Mouse (Mus musculus) kidney, postnatal 25 days (tissue): ENCODE measurements around the gene Rpl18a.
A peak's percentile ranks its signal among the peaks of the same experiment; 100 is the strongest.

Source experiments
- DNase-seq, 2 experiments: peaks; one replicate each; pipeline ENCODE4 v3.0.0; 2021; ENCODE audit warnings: mixed read lengths in 2 of 2

The Rpl18a gene

DNA sequence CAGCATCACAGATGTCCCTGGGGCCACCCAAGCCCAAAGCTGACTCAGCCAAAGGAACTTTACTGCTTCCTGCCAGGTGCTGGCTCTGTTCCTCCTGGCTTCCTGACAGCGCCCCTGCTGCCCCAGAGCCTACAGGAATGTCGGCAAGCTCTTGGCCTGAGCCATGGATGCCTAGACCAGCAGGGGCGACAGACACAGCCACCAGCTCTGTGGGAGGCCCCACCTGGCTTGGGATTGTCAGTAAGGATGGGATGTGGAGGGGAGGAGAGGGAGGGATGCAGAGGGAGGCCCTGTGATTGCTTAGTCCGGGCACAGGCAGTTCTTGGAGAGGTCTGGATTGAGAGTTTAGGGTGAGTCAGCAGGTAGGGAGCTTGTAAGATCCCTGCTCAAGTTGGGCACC lies 17.1 kb downstream of the Rpl18a start:
- peak; percentile 49 to 67 for DNase-seq

DNA sequence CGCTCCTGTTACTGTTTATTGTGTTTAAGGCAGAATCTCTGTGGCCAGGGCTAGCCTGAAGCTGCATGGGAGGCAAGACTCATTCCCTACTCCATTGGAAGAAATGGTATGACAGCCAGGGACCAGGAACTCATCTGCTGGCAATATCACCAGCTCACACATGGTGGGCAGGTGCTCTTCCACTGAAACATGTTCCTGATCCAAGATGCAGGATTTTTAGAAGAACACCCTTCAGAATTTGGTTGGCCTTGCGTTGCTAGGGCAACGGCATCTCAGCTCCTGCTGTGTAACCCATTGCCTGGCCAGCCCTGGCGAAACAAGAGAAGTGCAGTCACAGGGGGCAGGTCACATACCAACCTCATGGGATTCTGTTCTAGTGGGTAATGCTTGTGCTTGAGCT lies 17.7 kb downstream of the Rpl18a start:
- DNase-seq, result no peak

GRCm38 (mm10) chr8:70878178-70878577 lies 19.0 kb downstream of the Rpl18a start:
- DNase-seq, result no peak

- no peak for DNase-seq
Observed at GRCm38 (mm10) chr8:70876382-70876781, 20.8 kb downstream of the Rpl18a start.

DNA sequence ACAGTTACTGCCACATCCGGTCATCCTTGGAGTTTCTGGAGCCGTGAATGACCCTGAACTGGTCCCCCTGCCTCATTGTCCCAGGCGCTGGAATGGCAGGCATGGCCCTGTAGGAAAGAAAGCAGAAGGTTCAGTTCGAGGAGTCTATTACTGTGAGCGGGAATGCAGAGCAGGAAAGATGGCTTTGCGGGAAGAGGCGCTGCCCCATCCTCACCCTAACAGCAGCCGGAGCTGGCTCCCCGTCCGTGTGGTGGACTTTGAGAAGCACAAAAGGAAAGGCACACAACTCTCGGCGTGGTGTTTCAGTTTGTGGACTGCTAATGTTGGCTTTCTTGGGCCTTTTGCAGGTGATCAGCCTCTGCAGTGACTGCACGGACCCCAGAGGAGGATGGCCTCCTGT lies 22.8 kb downstream of the Rpl18a start:
- no peak for DNase-seq

GRCm38 (mm10) chr8:70873364-70873985 lies 23.7 kb downstream of the Rpl18a start, which contains the start of gene Ccdc124:
TSS of gene Ccdc124 (minus strand) at chr8:70873935.
- DNase-seq, result peak; percentile 96

- DNase-seq, result no peak
Observed at GRCm38 (mm10) chr8:70872643-70873363, 24.4 kb downstream of the Rpl18a start.

DNA sequence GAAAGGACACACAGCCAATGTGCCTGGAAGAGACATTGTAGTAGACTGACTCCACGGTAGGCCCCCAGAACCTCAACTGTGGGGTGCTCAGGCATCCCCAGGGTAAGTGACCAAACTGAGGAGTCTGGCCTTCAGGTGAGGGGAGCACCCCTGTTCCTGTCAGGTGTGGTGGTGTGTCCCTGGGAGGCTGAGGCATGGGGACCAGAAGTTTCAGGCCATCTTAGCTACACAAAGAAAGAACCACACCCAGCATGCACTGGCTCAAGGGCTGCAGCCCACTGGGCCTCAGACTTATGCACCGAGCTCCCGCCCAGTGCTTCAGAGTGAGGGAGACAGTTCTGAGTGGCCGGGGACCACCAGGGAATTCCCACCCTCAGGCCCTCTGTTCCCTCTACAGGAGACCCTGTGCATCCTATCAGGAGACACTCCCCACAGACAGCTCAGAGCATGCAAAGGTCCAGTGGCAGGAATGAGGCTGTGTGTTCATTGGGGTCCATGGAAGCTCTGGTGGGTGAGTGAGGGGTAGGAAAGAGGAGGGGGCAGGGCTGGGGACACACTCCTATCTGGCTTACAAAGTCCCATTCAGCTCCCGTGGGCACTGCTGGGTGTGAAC lies 25.9 kb downstream of the Rpl18a start:
- DNase-seq, result no peak

DNA sequence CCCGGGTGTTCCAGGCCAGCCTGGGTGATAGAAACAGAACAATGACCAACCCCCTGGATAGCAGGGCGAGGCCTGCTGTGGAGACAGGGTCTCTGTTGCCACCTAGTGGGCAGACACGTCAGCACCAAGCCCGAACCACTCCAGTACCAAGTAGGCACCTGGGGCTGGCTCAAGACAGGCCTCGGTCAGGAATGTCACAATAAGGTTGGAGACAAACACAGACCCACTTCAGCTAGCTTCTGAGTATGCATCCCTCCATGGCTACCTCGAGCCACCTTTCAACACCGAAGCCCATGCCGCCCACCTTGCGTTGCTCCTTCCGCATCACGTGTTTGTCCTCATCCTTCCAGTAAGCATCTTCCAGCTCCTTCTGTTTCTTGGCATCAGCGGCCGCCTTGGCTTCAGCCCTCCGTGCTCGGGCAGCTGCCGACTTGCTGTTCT lies 27.6 kb downstream of the Rpl18a start:
- DNase-seq, result peak; percentile 87 to 89

GRCm38 (mm10) chr8:70869199-70869571 lies 28.0 kb downstream of the Rpl18a start:
- DNase-seq, result no peak

- peak; percentile 83 to 88 for DNase-seq
Observed at GRCm38 (mm10) chr8:70868559-70869198, 28.5 kb downstream of the Rpl18a start.

DNA sequence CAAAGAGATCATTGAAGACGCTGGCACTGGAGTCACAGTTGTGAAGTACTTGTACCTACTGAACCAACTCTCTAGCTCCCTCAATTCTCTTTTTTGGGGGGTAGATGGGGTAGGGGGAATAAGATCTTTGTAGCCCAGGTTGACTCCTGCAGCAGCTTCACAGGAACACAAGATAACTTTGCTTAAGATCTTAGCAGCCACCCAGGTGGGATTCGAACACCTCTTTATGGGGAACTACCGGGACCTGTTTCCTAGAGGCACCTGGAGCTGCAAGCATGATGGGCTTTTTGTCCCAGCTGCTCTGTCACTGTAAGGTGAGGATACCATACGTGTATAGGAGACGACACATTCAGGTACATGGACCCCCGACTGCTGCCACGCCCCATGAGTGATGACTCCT lies 30.6 kb downstream of the Rpl18a start:
- no peak for DNase-seq

GRCm38 (mm10) chr8:70866001-70866520 lies 31.2 kb downstream of the Rpl18a start:
- DNase-seq, result no peak

- peak; percentile 100 for DNase-seq
Observed at GRCm38 (mm10) chr8:70865350-70866000, 31.7 kb downstream of the Rpl18a start.

DNA sequence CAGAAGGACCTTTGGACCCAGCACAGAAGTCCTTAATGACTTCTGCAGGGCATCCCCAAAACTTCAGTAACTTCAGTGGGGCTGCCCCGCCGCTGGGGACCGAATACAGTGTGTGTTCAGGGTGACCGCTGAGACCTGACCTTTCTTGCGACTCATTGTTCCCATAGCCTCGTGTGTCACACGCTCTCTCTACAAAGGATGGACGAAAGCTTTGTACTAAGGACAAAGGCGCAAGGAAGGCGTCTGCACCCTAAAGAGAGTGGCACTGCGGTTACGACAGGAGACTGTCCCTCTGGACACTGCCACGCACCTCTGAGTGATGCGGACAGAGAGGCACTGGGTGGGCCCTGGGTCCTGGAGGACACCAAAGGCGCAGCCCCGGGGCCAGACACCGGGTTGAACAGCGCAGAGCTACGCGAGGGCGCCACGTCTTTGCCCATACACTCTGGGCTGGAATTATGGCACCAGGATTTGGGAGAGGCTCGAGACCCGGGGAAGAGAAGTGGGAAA lies 32.4 kb downstream of the Rpl18a start:
- no peak for DNase-seq

GRCm38 (mm10) chr8:70863956-70864711 lies 33.1 kb downstream of the Rpl18a start:
- no peak for DNase-seq

- DNase-seq, result no peak
Observed at GRCm38 (mm10) chr8:70862824-70863641, 34.2 kb downstream of the Rpl18a start, which contains the start of gene Kcnn1. TSS of gene Kcnn1 (minus strand) at chr8:70863258.

DNA sequence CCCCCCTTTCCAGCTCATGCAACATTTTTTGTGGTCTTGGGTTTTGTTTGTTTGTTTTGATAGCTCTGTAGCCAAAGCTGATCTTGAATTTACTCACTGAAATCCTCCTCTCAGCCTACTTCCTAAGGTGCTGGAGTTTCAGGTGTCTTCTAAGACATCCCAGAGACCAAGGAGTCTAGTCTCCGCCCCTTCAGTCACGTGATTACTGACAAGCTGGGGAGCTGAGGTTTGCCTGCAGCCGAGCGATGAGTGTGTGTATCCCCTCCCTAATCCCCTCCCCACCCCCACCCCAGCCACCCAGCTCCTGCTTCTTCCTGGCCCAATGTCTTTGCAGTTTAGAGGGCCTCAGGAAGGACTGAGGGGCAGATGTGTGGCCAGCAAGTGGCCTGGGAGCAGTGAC lies 39.7 kb downstream of the Rpl18a start:
- DNase-seq, result no peak

DNA sequence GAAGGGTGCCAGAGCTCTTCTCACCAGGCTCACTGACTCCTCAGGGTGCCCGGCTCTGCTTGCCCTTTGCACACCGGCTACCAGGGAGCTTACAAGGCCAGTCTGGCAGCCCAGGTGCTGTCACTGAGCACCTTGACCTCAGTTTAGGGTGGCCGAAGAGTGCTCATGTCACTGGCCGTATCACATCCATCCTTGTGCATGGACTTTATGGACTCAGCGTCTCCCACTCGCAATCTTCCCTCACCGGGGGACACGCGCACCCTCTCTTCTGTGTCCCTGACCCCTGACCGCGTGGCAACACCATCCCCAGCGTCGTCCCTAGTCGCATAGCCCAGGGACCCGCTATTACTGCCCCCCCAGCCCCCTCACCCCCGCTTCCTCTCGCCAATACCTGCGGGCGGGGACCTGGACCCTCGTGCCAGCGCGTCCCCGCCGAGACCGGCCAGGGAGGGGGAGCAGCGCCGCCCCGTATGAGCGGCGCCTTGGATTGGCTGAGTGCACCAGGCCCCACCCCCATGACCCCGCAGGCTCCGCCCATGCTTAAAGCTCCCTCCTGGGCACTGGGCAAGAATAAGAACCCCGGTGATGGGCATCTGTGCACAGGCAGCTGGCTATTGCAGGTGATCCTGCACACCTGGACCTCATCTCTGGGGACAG lies 40.5 kb downstream of the Rpl18a start:
- DNase-seq, result peak; percentile 85 to 90

GRCm38 (mm10) chr8:70856028-70856427 lies 41.2 kb downstream of the Rpl18a start:
- DNase-seq, result no peak
